Mouse (Mus musculus) Muller cell, postnatal 12 days (primary cell): ENCODE results near the gene Tcf3.

Source experiments
- DNase-seq: peaks from one replicate; pipeline ENCODE4 v3.0.0-alpha.2; 2015; ENCODE audit errors: inconsistent ontology term

Tcf3 gene

DNA sequence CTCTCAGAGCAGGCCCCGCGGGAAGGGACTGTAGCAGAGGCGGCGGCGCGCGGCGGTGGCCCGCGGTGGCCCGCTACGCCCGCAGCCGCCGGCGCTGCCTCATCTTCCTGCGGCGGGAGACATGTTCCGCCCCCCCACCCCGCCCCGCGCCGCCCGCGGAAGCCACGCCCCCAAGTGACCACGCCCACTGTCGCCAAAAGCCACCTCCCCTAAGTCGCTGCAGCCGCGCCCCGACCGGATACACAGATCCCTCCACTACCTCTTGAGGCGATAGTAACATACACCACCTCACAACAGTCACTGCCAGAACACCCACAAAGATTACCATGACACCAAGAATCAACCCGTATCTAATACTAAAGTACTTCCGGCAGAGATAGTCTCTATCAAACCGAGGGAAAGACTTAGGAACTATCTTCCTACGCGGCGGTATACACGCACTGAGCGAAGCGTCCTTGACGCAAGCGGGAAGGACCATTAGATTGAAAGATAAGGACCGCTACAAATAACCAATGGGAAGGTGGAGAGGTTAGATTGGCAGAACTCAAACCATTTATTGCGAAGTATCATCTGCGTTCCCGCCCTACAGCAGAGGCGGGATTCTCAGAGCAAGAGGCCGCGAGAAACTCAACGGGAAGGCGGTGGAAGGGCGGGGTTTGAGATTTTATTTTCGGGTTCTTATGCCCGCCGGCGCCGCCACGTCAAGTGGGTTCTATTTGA is at the start of gene Tcf3:
Tcf3 (minus strand) TSS at position 135 of the 720 bp plus-strand sequence.
- peak; percentile 99 for DNase-seq

- no peak for DNase-seq
Observed at GRCm38 (mm10) chr10:80481002-80481401, 47.6 kb upstream of the Tcf3 start.

DNA sequence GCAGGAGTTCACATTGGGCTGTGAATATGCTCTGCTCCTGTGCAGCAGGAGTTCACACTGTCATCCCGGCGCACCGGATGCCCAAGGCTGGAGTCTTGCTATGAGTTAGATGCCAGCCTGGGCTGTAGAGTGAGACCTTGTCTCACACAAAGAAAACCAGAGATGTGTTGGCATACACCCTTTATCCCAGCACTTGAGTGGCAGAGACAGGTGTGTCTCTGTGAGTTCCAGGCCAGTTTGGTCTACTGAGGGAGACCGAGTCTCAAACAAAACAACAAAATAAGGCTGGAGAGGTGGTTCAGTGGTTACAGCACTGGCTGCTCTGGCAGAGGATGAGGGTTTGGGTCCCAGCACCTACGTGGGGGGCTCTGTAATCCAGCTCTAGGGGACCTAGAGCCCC is 45.1 kb upstream of the Tcf3 start:
- DNase-seq, result no peak

DNA sequence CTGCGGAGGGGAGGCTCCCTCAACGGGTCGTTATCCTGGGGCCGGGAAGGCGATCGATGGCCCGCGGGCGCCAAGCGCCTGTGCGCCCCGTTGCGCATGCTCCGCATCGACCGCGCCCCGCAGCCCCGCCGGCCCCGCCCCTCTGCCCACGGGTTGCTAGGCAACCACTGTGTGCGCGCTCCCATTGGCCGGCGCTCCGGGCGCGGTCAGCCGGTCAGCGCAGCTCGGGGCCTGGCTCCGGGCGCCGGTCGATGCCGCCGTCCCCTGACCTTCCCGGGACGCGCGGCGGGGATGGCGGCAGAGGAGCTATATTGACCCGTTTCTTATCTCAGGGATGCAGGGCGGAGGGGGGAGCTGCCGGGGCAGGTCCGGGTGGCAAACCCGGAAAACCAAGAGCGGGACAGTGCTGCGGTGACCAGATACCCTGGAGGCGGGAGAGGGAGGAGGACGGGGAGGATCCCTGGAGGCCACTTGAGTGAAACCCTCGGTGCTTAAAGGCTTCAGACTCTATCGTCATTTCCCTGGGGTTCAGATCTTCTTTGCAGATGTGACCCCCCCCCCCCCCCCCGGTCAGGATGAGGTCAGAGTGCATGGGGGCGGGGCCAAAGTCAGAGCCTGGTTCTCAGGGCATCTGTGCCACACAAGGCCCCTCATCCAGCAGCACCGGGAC is 42.0 kb upstream of the Tcf3 start:
- DNase-seq, result peak; percentile 93

GRCm38 (mm10) chr10:80465066-80465465 is 31.6 kb upstream of the Tcf3 start:
- DNase-seq, result no peak

GRCm38 (mm10) chr10:80464381-80465035 is 31.1 kb upstream of the Tcf3 start:
- peak; percentile 33 for DNase-seq

- DNase-seq, result peak; percentile 31
Observed at GRCm38 (mm10) chr10:80461346-80461745, 27.9 kb upstream of the Tcf3 start.

DNA sequence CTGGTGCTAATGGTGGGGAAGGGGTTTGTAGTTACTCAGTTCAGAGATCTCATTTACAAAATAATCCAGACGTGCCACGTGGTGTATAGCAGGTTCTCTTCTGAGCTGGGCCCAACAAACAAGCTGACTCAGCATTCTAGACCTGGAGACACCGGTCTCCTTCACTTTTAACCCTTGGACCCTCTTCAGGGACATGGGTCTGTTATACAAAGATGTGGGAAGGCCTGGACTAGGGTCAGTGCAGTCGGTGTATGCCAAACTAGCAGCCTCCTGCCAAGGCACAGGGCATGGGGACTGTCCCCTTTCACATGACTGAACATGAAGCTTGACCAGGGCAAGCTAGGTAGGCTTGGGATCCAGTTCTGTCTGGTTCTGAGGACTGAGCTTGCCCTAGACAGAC is 26.9 kb upstream of the Tcf3 start:
- DNase-seq, result no peak

DNA sequence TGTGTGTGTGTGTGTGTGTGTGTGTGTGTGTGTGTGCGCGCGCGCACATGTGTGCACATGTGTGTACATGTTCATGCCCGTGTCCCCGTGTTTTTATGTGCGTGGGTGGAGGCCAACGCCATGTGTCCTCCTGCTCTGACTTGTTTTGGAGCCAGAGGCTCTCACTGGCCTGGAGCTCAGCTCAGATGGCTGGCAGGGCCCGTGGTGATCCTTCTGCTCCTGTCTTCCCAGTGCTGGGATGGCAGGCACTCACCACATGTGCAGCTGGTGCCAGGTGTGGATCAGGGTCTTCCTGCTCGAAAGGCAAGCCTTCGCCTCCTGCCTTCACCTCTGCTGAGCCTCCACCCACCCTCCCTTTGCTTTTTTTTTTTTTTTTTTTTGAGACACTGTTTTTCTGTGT is 26.2 kb upstream of the Tcf3 start:
- DNase-seq, result no peak

- no peak for DNase-seq
Observed at GRCm38 (mm10) chr10:80459236-80459635, 25.8 kb upstream of the Tcf3 start.

GRCm38 (mm10) chr10:80455697-80456096 is 22.2 kb upstream of the Tcf3 start:
- DNase-seq, result no peak

DNA sequence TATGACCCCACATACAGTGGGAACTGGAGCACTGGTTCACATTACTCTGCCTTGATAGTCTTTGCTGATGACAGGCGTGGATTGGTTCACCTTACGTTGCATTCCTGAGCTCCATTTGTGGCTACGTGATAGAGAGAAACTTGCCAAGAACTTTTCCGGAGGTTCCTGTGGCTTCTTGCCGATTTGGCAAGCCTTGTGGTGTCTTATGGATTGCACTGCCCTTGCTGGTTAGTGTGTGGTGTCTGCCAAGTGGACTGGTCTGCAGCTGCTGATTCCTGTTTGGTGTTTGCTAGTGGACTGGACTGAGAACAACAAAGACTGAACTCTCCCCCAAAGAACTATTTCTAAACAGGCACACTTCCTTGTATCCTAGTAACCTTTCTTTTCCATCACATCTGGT is 21.3 kb upstream of the Tcf3 start:
- no peak for DNase-seq

DNA sequence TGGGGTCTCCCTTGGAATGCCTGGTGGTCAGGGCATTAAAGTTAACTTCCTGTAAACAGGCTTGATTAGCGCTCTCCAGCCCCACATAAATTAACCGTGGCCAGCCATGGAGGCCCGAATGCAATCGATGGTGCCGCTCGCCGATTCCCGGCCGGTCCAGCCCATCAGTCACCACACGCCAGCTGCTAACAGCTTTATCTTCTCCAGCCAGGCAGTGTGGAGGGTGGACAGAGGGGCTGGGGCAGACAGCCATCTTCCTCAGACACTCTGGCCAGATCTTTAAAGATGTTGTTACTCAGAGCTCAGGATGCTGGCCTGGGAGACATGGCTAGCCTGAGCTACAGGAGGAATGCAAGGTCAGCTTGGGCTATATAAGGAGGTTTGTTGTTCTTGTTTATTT is 20.2 kb upstream of the Tcf3 start:
- no peak for DNase-seq

DNA sequence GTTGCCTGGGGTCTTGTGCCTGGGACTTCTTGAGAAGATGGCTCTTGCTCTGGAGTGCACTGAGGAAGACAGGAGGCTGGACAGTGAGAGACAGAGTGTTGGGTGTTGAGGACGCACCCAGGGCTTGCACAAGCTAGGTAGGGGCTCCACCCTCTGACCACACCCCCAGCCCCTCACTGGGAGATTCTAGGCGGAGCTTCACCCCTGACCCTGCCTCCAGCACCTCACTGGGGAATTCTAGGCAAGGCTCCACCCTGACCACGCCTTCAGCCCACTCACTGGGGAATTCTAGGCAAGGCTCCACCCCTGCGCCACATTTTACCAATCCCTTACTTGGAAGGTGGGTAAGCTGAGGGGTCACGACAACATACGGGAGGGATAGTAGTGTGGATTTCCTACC is 17.2 kb upstream of the Tcf3 start:
- no peak for DNase-seq

- DNase-seq, result peak; percentile 42
Observed at GRCm38 (mm10) chr10:80445898-80446601, 12.6 kb upstream of the Tcf3 start.

DNA sequence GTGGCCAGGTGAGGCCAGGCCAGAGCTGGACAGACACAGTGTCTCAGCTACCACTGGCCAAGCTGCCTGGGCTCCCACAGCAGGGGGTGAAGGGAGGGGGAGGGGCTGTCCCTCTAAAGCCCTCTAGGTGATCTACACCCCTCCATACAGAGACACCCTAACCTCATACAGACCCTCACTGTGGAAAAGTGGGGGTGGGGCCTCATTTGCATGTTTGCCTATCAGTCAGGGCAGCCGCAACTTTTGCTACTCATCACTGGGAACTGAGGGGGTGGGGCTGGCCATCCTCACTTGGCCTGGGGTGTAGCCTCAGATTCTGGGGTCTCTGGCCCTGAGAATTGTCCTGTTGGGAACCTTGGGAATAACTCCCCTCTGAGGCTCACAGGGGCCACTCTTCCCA is 11.6 kb upstream of the Tcf3 start:
- no peak for DNase-seq

GRCm38 (mm10) chr10:80444339-80445045 is 11.0 kb upstream of the Tcf3 start:
- DNase-seq, result no peak

- no peak for DNase-seq
Observed at GRCm38 (mm10) chr10:80443575-80444278, 10.3 kb upstream of the Tcf3 start.

DNA sequence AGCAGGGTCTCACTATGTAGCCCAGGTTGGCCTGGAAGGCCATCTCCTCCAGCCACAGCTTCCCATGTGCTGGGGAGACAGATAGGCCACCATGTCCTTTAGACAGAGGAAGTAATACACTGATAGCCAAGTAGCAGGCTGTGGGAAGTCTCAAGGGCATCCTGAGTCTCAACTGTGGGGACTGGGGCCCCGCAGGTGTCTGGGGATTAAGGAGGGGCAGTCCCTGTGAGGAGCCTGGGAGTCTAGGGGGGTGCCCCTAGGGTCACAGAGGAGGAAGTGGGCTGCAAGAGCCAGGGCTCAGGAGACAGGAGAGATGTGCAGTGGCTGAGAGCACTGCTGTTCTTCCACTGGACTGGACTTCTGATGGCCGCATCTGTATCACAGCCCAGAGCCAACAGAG is 9.5 kb upstream of the Tcf3 start:
- DNase-seq, result no peak

GRCm38 (mm10) chr10:80441598-80441997 is 8.2 kb upstream of the Tcf3 start:
- DNase-seq, result no peak

DNA sequence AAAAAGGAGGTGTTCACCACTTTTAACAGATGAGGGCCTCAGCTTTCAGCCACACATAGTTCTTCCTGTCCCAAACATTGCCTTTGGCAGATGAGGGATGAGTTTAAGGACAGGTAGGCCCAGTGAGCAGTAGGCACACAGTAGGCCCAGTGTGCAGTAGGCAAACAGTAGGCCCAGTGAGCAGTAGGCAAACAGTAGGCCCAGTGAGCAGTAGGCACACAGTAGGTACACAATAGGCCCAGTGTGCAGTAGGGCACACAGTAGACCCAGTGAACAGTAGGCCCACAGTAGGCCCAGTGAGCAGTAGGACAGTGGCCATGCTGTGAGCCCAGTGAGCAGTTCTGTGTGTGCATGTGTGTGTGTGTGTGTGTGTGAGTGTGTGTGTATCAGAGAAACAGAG is 6.6 kb upstream of the Tcf3 start:
- no peak for DNase-seq
